Comparison of ENCODE assay signal across 8 mouse cellular contexts in the genomic region with DNA sequence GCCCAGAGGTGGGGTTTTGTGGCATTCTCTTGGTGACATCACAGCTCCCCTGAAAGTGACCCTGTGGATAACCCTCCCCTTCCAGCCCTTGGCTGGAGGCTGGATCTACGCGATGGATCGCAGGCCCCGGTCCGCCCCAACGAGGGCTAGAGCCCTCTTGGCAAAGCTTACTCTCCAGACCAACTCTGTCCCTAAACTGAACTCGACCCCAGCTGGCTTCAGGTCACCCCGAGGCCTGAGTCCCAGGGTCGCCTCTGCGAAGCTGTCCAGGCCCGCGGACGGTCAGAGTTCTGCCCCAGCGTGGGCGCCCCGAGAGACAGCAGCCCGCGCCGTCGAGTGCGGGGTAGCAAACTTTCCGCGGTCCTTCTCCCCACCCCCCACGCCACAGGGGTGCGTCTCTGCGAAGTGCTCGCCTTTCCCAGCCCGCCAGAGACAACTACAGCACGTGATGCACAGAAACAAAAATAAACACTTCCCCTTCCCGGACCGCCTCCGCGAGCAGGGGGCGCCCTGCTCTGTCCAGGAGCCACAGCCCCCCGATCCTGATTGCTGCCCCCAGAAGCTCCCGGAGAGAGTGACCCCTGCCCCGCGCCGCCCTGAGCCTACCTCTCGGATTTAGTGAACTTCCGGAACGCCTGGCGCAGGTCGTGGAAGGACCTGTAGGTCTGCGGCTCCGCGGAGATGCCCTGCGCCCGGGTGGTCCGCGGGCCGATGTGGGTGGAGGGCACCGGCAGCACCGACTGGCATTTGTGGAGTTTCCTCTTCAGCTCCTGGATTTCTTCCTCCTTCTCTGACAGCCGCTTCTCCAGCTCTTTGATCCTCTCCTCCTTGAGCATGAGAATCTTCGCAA. TPM values are rescaled to one million over a fixed set of nuclear protein-coding genes. Genes with fewer than 3 reads are reported as not detected.
DNase-seq lines count a peak whose midpoint lies in the region; ATAC-seq and TF ChIP-seq lines count a peak whose summit lies in the region.

No protein-coding gene starts in this region.

- ATAC-seq in intestine, embryonic 15.5 days, result peak; percentile 57
- ATAC-seq in liver, embryonic 16.5 days (ENCODE audit: low read depth), result peak; percentile 35

- WGBS in intestine, embryonic 15.5 days, result under 1% methylated on average over 56 of the region's 56 CpGs
- under 1% methylated on average over 55 of the region's 56 CpGs for WGBS in liver, embryonic 16.5 days (ENCODE audit: insufficient replicate concordance)

- no peak for TF ChIP-seq POLR2A in cortical plate, adult 2 months (IDR thresholded peaks at IDR 0.05; ENCODE audit: extremely low read depth, insufficient read depth, low read length)

- H3K27ac ChIP-seq in cortical plate, adult 2 months (ENCODE audit: insufficient read depth, low read length), result peak overlapping the region; percentile 53; the same call in 1 of the 2 replicates
- peak overlapping the region; percentile 84 for H3K27ac ChIP-seq in intestine, embryonic 15.5 days
- no peak overlapping the region for H3K27ac ChIP-seq in liver, embryonic 16.5 days (ENCODE audit: low read length)

- peak overlapping the region; percentile 58 for H3K9ac ChIP-seq in intestine, embryonic 15.5 days
- H3K9ac ChIP-seq in liver, embryonic 16.5 days (ENCODE audit: low read depth, low read length), result peak overlapping the region; percentile 27

- intact Hi-C loops in left cerebral cortex, postnatal 14 days (cut with DNase I), result loop anchor here (5.0 to 10.0 kb wide), 2 partner anchors 203 to 1519 kb away; no protein-coding TSS in a partner anchor

- peak; percentile 11 for DNase-seq in right cerebral cortex, postnatal 14 days
- no peak for DNase-seq in right cerebral cortex, adult 18-20 months
- peak; percentile 98 for DNase-seq in heart, adult 11 months
- DNase-seq in neural tube, embryonic 10.5 days (ENCODE audit: extremely low spot score, low spot score), result peak; percentile 68
- DNase-seq in left cerebral cortex, postnatal 14 days (ENCODE audit: low spot score in 2 of 2), result no peak

- no peaks in the 10 kb centered on the region; the same call in 1 of the 2 replicates for H3K4me1 ChIP-seq in cortical plate, adult 2 months (ENCODE audit: control insufficient read depth, insufficient read depth, low read length)
- 0 out of 2 replicates have a peak, but pooled peaks cover 9% of the 10 kb centered on the region for H3K4me1 ChIP-seq in intestine, embryonic 15.5 days (replicated peaks)
- H3K4me1 ChIP-seq in liver, embryonic 16.5 days (ENCODE audit: control insufficient read depth, low read depth, low read length), result peaks cover 13% of the 10 kb centered on the region

- 0 out of 2 replicates have a peak, but pooled peaks cover 3% of the 10 kb centered on the region for H3K27me3 ChIP-seq in intestine, embryonic 15.5 days (replicated peaks)
- peaks cover 45% of the 10 kb centered on the region for H3K27me3 ChIP-seq in liver, embryonic 16.5 days (ENCODE audit: control insufficient read depth, insufficient read depth, low read depth, low read length)

- peak overlapping the region; percentile 96 for H3K4me2 ChIP-seq in intestine, embryonic 15.5 days (replicated peaks)
- H3K4me2 ChIP-seq in liver, embryonic 16.5 days (ENCODE audit: low read depth, low read length), result peak overlapping the region; percentile 71

- no peaks in the 10 kb centered on the region for H3K9me3 ChIP-seq in intestine, embryonic 15.5 days
- no peaks in the 10 kb centered on the region for H3K9me3 ChIP-seq in liver, embryonic 16.5 days (replicated peaks; ENCODE audit: control insufficient read depth, low read length)

- no peak for TF ChIP-seq CTCF in cortical plate, adult 2 months (IDR thresholded peaks at IDR 0.05; ENCODE audit: extremely low read depth, insufficient read depth, low read length)

- H3K4me3 ChIP-seq in cortical plate, adult 2 months (ENCODE audit: insufficient read depth, low read length), result peak overlapping the region; percentile 20
- H3K4me3 ChIP-seq in intestine, embryonic 15.5 days (replicated peaks), result peak overlapping the region; percentile 62
- peak overlapping the region; percentile 64 for H3K4me3 ChIP-seq in liver, embryonic 16.5 days (ENCODE audit: low read depth, low read length)

- H3K36me3 ChIP-seq in intestine, embryonic 15.5 days, result no peaks in the 10 kb centered on the region
- no peaks in the 10 kb centered on the region for H3K36me3 ChIP-seq in liver, embryonic 16.5 days (ENCODE audit: control insufficient read depth, insufficient read depth)

RNA-seq across cellular contexts. Expression of a gene that starts 0.7 kb away (rescaled TPM):
- 5.9 and 6.4 TPM in 2 replicates for polyA plus RNA-seq in cortical plate, adult 2 months (2012; rRNA removed)
- 8.3 and 9.1 TPM in 2 replicates for polyA plus RNA-seq in intestine, embryonic 15.5 days (2015; fragmentation: Nextera tagmentation; extraction: Ambion mirVana)
- polyA plus RNA-seq in liver, embryonic 16.5 days (2015; fragmentation: Nextera tagmentation; extraction: Ambion mirVana), result 0.65 and 1.3 TPM in 2 replicates
- 10 to 100 TPM; 14.8 to 17.0 TPM for total RNA-seq in left cerebral cortex, postnatal 14 days (2021)

Comparison
In these comparisons a context has a peak if more than half of its experiments do, and no peak if none do; other contexts are left out.
1. DNase-seq: peak in right cerebral cortex, postnatal 14 days (single experiment), heart, adult 11 months (single experiment) and neural tube, embryonic 10.5 days (single experiment); none in right cerebral cortex, adult 18-20 months (single experiment) and left cerebral cortex, postnatal 14 days (0 of 2).
2. Peak in every context shown above with its lines, with median percentiles within 50 percentile points of each other: H3K4me3 ChIP-seq.